Mouse (Mus musculus) large intestine, adult 2 months (tissue): Measurements from ENCODE around the gene Maml2. TPM values are rescaled to one million over a fixed set of nuclear protein-coding genes. Genes with fewer than 3 reads are reported as not detected.

ENCODE experiments used
- DNase-seq: peaks from one replicate; pipeline ENCODE4 v3.0.0-alpha.2; 2012; ENCODE audit warnings: low read depth, low spot score
- WGBS: fragments of 180-500 bp; shearing (Covaris S2); methylation state at CpG from one replicate; pipeline ENCODE4 v1.1.7; 2018; 5-methylcytosine and 5-hydroxymethylcytosine counted together
- polyA plus RNA-seq: library from polyadenylated mRNA; depleted of rRNA; stranded (reverse); fragments of >200 nt; gene quantifications from 2 replicates; pipeline ENCODE4 v1.2.3, GENCODE M21; 2012

Gene Maml2
- polyA plus RNA-seq, 1 experiment: 1.4 TPM

- WGBS: 45% methylated on average over 5 of the region's 5 CpGs
- DNase-seq: no peak
Measured at GRCm38 (mm10) chr9:13552380-13553052, 254.8 kb downstream of the Maml2 start.

- DNase-seq: no peak
- WGBS: 80% methylated on average over 5 of the region's 5 CpGs
Measured at GRCm38 (mm10) chr9:13554773-13555172, 257.0 kb downstream of the Maml2 start.

GRCm38 (mm10) chr9:13555973-13556481 lies 258.3 kb downstream of the Maml2 start:
- 80% methylated on average over 8 of the region's 8 CpGs for WGBS
- DNase-seq: no peak

GRCm38 (mm10) chr9:13556696-13557095 lies 258.9 kb downstream of the Maml2 start:
- WGBS: 90% methylated on average over 3 of the region's 3 CpGs
- no peak for DNase-seq

GRCm38 (mm10) chr9:13558811-13559372 lies 261.1 kb downstream of the Maml2 start:
- WGBS: 25% methylated on average over 4 of the region's 4 CpGs
- no peak for DNase-seq

GRCm38 (mm10) chr9:13560651-13561050 lies 262.9 kb downstream of the Maml2 start:
- 87% methylated on average over 9 of the region's 9 CpGs for WGBS
- no peak for DNase-seq

GRCm38 (mm10) chr9:13561335-13561734 lies 263.6 kb downstream of the Maml2 start:
- 92% methylated on average over 1 of the region's 1 CpGs for WGBS
- no peak for DNase-seq

GRCm38 (mm10) chr9:13563475-13564414 lies 266.0 kb downstream of the Maml2 start:
- WGBS: 18% methylated on average over 10 of the region's 10 CpGs
- no peak for DNase-seq

GRCm38 (mm10) chr9:13565343-13566019 lies 267.7 kb downstream of the Maml2 start:
- no peak for DNase-seq
- 80% methylated on average over 11 of the region's 11 CpGs for WGBS

- no peak for DNase-seq
- WGBS: 88% methylated on average over 5 of the region's 5 CpGs
Measured at GRCm38 (mm10) chr9:13566154-13566885, 268.6 kb downstream of the Maml2 start.

- DNase-seq: no peak
- 93% methylated on average over 4 of the region's 4 CpGs for WGBS
Measured at GRCm38 (mm10) chr9:13569023-13569422, 271.3 kb downstream of the Maml2 start.

- no peak for DNase-seq
- 81% methylated on average over 3 of the region's 3 CpGs for WGBS
Measured at GRCm38 (mm10) chr9:13572847-13573246, 275.1 kb downstream of the Maml2 start.

GRCm38 (mm10) chr9:13574059-13574458 lies 276.3 kb downstream of the Maml2 start:
- WGBS: 62% methylated on average over 5 of the region's 5 CpGs

GRCm38 (mm10) chr9:13574913-13575312 lies 277.2 kb downstream of the Maml2 start:
- no peak for DNase-seq
- 50% methylated on average over 2 of the region's 2 CpGs for WGBS

More at GRCm38 (mm10) chr9:13574059-13574458, 276.3 kb downstream of the Maml2 start:
- no peak for DNase-seq

- 90% methylated on average over 1 of the region's 1 CpGs for WGBS
- no peak for DNase-seq
Measured at GRCm38 (mm10) chr9:13577150-13577549, 279.4 kb downstream of the Maml2 start.

GRCm38 (mm10) chr9:13581184-13581583 lies 283.4 kb downstream of the Maml2 start:
- WGBS: 72% methylated on average over 5 of the region's 5 CpGs
- no peak for DNase-seq

GRCm38 (mm10) chr9:13583952-13584351 lies 286.2 kb downstream of the Maml2 start:
- DNase-seq: no peak
- WGBS: 48% methylated on average over 5 of the region's 5 CpGs

- DNase-seq: no peak
- WGBS: 87% methylated on average over 3 of the region's 3 CpGs
Measured at GRCm38 (mm10) chr9:13584435-13584834, 286.7 kb downstream of the Maml2 start.
